Mouse (Mus musculus): ENCODE measurements at regions not wholly inside any gene's neighbourhood (a gene's known extent, or its start where the extent isn't known, plus 50 kb on each side); places are given as distances from the start of the nearest gene placed in this dataset.

DNA sequence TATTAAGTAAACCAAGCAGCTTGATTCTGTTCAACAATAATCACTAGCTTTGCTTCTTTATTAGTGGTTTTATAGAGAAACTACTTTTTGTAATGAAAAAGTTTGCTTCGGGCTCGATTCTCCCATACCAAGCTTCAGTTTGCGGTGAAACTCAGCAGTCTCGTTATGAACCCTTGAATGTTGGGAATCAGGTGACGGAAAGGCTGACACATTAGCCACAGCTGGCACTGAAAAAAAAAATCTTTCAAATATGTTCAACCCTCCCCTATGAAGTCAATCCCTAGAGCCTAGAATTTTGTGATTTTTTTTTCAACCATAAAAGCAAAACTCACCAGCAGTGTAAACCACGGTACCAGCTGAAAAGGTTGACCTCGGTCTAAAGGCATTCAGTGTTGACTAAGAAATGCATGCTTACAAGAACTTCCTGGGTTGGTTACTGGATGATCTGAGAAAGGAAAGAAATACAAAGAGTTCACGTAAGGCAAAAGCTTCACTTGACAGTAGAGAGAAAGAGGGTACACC, 223.4 kb downstream of the Sox4 start:
- 82% methylated on average over 8 of the region's 8 CpGs for WGBS
- no peak for TF ChIP-seq POLR2A (IDR thresholded peaks at IDR 0.05; ENCODE audit: insufficient read depth, low read depth, low read length)
- H3K4me1 ChIP-seq (ENCODE audit: control insufficient read depth, insufficient read depth, low read length) = no peaks in the 10 kb centered on the region
- H3K4me3 ChIP-seq (ENCODE audit: insufficient read depth, low read depth, low read length) = no peak overlapping the region
- H3K27ac ChIP-seq (ENCODE audit: insufficient read depth, low read depth, low read length) = no peak overlapping the region

DNA sequence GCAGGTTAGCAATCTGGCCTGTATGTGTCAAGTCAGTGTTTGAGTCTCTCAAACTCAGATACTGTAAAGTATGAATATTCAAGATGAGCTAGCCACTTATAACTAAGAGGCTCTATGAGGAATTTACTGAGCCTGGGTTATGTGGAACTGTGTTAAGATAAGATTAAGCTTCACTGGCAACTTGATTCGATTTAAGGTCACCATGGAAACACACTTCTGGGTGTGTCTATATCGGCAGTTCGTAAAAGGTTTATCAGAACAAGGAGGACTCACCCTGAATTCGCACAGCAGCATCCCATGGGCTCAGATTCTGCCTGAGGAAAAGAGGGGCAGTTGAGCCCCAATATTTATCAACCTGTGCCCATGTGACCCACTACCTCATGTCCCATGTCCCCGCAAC, 224.7 kb downstream of the Sox4 start:
- TF ChIP-seq POLR2A (IDR thresholded peaks at IDR 0.05; ENCODE audit: insufficient read depth, low read depth, low read length) (no peak), CTCF (IDR thresholded peaks at IDR 0.05; ENCODE audit: insufficient read depth, low read depth, low read length) (no peak)
- WGBS = 89% methylated on average over 5 of the region's 5 CpGs
- Histone ChIP-seq H3K4me1 (ENCODE audit: control insufficient read depth, insufficient read depth, low read length) (no peaks in the 10 kb centered on the region), H3K4me3 (ENCODE audit: insufficient read depth, low read depth, low read length) (no peak overlapping the region), H3K27ac (ENCODE audit: insufficient read depth, low read depth, low read length) (no peak overlapping the region)

DNA sequence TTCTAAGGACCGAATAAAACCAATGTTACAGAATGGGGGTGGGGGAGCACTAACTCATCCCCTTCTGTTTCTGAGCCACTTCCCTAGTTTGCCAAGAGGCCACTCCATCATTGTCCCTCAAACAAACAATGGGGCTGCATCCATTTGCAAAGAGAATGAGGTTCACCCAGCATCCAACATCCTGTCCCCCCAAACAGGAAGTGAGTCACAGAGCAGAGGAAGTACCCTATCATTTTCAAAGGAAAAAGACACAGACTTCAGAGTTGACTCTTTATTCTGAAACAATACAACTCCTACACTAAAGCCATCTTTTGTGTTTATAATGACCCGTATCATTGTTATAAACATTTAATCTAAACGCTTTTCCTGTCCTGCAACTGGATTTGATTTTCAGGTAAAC, 229.2 kb downstream of the Sox4 start:
- Histone ChIP-seq H3K4me3 (ENCODE audit: insufficient read depth, low read depth, low read length) (no peak overlapping the region), H3K27ac (ENCODE audit: insufficient read depth, low read depth, low read length) (no peak overlapping the region), H3K4me1 (ENCODE audit: control insufficient read depth, insufficient read depth, low read length) (peaks cover 6% of the 10 kb centered on the region)
- TF ChIP-seq POLR2A (IDR thresholded peaks at IDR 0.05; ENCODE audit: insufficient read depth, low read depth, low read length) = no peak
- no peak for TF ChIP-seq CTCF (IDR thresholded peaks at IDR 0.05; ENCODE audit: insufficient read depth, low read depth, low read length)
- 84% methylated on average over 3 of the region's 3 CpGs for WGBS

DNA sequence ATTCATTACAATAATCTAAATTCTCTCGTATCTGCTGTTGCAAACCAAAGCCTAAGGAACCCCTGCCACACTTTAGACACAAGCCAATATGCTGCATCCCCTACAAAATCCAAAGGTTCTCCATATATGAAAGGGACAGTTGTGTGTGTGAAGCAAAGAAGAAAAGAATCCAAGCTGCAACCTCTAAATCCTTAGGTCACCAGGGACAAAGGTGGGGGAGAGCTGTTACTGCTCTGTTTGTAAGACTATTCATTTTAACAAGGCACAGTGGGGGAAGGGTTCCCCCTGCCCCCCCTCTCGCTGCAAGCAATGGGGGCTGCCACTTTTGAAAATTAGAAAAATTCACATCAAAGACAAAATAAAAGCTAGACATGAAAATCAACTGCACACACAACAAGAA, 231.4 kb downstream of the Sox4 start:
- no peak for TF ChIP-seq CTCF (IDR thresholded peaks at IDR 0.05; ENCODE audit: insufficient read depth, low read depth, low read length)
- TF ChIP-seq POLR2A (IDR thresholded peaks at IDR 0.05; ENCODE audit: insufficient read depth, low read depth, low read length) = no peak
- WGBS = 66% methylated on average over 2 of the region's 2 CpGs
- Histone ChIP-seq H3K4me1 (ENCODE audit: control insufficient read depth, insufficient read depth, low read length) (peaks cover 14% of the 10 kb centered on the region), H3K27ac (ENCODE audit: insufficient read depth, low read depth, low read length) (no peak overlapping the region), H3K4me3 (ENCODE audit: insufficient read depth, low read depth, low read length) (no peak overlapping the region)

DNA sequence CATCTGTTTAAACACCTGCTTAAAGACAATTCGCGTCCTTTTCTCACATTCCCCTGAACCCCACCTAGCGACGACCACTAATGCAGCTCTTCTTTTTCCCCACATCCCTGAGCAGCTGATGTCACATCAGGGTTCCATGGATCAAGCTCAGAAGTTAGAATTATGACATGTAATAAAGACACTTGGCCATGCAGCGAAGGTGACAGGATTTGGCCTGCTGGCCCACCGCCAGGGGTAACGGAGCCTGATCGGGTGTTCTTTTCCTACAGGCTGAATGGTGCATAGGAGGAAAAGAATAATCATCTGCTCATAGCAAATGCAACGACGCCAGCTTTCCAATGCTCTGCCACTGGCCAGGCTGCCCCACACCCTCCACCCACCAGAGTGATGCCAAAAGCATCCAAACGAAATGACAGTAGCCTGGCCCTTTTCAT, 231.9 kb downstream of the Sox4 start:
- Histone ChIP-seq H3K4me1 (ENCODE audit: control insufficient read depth, insufficient read depth, low read length) (peaks cover 14% of the 10 kb centered on the region), H3K27ac (ENCODE audit: insufficient read depth, low read depth, low read length) (no peak overlapping the region), H3K4me3 (ENCODE audit: insufficient read depth, low read depth, low read length) (no peak overlapping the region)
- 57% methylated on average over 11 of the region's 11 CpGs for WGBS
- TF ChIP-seq POLR2A (IDR thresholded peaks at IDR 0.05; ENCODE audit: insufficient read depth, low read depth, low read length) (no peak), CTCF (IDR thresholded peaks at IDR 0.05; ENCODE audit: insufficient read depth, low read depth, low read length) (no peak)

DNA sequence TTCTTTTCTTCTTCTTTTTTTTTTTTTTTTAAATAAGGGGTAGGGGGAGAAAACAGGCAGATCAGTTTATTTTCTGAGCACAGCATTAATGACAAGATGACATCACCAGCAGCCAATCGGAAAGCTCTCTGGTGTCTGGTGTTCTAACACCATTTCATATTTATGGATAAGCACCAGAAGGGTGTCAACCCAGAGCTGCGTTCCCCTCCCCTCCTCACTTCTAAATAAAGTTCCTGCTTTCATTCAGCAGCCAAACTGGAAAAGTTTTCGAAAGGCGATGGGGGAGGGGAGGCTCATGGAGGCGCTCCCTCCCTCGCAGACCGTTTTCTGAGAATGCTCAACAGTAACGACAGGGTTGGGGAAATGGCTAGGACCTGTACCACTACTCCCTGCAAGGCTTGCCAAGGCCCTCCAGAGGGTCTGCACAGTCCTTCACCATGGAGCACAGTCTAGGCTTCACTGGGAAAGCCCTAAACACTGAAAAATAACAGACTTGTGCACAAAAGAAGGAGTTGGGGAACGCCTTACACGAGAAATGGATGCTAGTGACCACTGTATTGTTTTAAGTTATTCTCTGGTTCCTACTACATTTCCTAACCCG, 232.8 kb downstream of the Sox4 start:
- whole genome bisulfite sequencing = 41% methylated on average over 11 of the region's 11 CpGs
- no peak overlapping the region for H3K27ac ChIP-seq (ENCODE audit: insufficient read depth, low read depth, low read length)
- H3K4me1 ChIP-seq (ENCODE audit: control insufficient read depth, insufficient read depth, low read length) = peaks cover 14% of the 10 kb centered on the region
- no peak for TF ChIP-seq POLR2A (IDR thresholded peaks at IDR 0.05; ENCODE audit: insufficient read depth, low read depth, low read length)
- TF ChIP-seq CTCF (IDR thresholded peaks at IDR 0.05; ENCODE audit: insufficient read depth, low read depth, low read length) = no peak
- no peak overlapping the region for H3K4me3 ChIP-seq (ENCODE audit: insufficient read depth, low read depth, low read length)

DNA sequence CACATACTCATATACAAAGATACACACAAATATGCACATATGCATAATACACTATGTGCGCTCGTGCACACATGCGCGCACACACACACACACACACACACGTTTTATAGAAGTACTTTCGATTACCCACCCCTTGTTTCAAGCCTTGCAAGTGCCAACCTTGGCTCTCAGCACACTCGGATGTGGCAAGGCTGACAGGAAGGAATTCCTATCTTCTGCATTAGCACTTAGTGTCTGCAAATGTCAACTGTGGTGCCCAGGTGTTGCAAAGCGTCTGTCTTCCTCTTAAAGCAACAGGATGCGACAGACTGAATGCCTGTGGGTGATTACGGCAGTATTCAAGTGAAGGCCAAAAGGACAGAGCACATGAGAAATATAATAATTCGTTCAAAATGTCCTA, 233.3 kb downstream of the Sox4 start:
- Histone ChIP-seq H3K4me3 (ENCODE audit: insufficient read depth, low read depth, low read length) (no peak overlapping the region), H3K4me1 (ENCODE audit: control insufficient read depth, insufficient read depth, low read length) (peaks cover 14% of the 10 kb centered on the region), H3K27ac (ENCODE audit: insufficient read depth, low read depth, low read length) (no peak overlapping the region)
- TF ChIP-seq POLR2A (IDR thresholded peaks at IDR 0.05; ENCODE audit: insufficient read depth, low read depth, low read length) (no peak), CTCF (IDR thresholded peaks at IDR 0.05; ENCODE audit: insufficient read depth, low read depth, low read length) (no peak)
- 77% methylated on average over 11 of the region's 11 CpGs for WGBS

DNA sequence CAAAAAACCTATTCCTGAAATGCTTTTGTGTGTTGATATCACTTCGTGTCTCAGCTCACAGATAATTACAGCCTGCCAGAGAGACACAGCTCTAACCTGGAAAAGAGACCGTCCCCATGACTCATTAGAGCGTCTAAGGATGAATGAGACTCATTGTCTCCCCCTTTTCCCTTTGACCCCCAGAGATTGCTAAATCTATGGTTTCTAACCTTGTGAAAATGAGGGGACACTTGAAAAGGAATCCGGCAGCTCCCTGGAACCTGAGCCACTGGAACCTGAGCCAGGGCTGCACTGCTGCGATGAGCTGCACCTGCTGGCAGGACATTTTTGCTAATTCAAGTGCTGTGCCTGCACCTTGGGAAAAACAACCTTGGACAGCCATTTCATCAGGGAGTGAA, 234.6 kb downstream of the Sox4 start:
- 38% methylated on average over 5 of the region's 5 CpGs for WGBS
- H3K4me1 ChIP-seq (ENCODE audit: control insufficient read depth, insufficient read depth, low read length) = peaks cover 14% of the 10 kb centered on the region
- TF ChIP-seq POLR2A (IDR thresholded peaks at IDR 0.05; ENCODE audit: insufficient read depth, low read depth, low read length) (no peak), CTCF (IDR thresholded peaks at IDR 0.05; ENCODE audit: insufficient read depth, low read depth, low read length) (no peak)
- H3K4me3 ChIP-seq (ENCODE audit: insufficient read depth, low read depth, low read length) = no peak overlapping the region
- H3K27ac ChIP-seq (ENCODE audit: insufficient read depth, low read depth, low read length) = peak overlapping the region; percentile 75

DNA sequence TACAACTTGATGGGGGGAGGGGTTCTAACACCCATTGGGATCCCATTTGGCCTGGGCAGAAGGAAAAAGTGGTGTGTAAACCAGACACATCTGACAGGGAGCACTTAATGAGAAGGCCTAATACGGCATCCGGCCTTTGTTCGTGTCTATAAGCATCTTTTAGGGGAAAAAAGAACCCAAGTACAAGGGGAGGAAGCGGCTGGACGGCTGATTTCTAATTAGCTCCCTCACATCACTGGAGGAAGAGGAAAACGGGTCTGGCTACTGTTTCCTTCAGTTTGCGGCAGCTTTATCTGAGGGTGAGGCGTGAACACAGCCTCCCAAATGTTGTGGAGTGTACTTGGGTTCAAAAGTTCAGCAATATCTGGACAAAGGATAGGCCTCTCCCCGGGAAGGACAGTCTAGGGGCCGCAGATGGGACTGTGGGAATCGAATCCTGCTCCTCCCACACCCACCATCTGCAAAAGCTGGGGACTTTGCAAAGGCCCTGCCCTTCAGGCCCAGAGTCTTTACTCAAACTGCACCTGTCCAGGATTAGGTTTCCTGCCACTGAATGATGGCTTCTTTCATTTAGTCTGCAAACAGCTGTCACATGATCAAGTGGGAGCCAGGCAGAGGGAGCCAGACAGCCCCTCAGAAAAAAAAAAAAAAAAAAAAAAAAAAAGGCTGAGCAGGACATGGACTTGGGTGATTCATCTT, 235.2 kb downstream of the Sox4 start:
- WGBS = 51% methylated on average over 11 of the region's 11 CpGs
- 0 out of 2 replicates have a peak overlapping the region, but pooled peaks have one; percentile 1 for H3K27ac ChIP-seq (ENCODE audit: insufficient read depth, low read depth, low read length)
- peaks cover 14% of the 10 kb centered on the region for H3K4me1 ChIP-seq (ENCODE audit: control insufficient read depth, insufficient read depth, low read length)
- H3K4me3 ChIP-seq (ENCODE audit: insufficient read depth, low read depth, low read length) = no peak overlapping the region
- TF ChIP-seq CTCF (IDR thresholded peaks at IDR 0.05; ENCODE audit: insufficient read depth, low read depth, low read length) (no peak), POLR2A (IDR thresholded peaks at IDR 0.05; ENCODE audit: insufficient read depth, low read depth, low read length) (no peak)

Data from olfactory bulb, adult 2 months (tissue).